Mouse (Mus musculus) v-Abl transformed pro-B cells (cell line): ENCODE measurements around the gene A1bg.

Experiments
- in situ Hi-C, 2 experiments: fragments of 400-800 bp; cut with MboI; formaldehyde crosslinking; loops; one replicate each; pipeline ENCODE4 v1.15.1; 2025; ENCODE audit not compliant: unreplicated experiment in 2 of 2

A1bg gene

DNA sequence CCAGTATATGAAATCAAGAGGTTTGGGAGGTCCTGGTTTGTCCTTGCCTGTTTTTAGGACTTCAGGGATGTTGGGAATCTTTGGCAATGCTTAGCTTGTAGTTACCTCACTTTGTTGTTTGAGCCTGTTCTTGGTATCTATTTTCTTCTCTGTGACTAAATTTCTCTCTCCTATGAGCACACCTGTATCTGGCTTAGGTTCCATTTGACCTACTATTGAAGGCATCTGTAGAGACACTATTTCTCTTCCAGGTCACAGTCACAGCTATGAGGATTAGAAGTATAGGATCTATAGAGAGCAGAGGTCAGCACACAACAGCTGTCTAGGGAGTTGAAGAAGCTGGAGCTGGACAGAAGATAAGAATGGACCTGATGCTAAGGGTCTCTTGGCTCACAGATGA lies at the start of gene A1bg:
TSS of gene A1bg (minus strand) at position 101 of the 400 bp plus-strand sequence.
- in situ Hi-C loops, result no loop called here

- in situ Hi-C loops, result no loop called here
Measured at GRCm38 (mm10) chr15:60968549-60968861, 45.7 kb upstream of the A1bg start.

DNA sequence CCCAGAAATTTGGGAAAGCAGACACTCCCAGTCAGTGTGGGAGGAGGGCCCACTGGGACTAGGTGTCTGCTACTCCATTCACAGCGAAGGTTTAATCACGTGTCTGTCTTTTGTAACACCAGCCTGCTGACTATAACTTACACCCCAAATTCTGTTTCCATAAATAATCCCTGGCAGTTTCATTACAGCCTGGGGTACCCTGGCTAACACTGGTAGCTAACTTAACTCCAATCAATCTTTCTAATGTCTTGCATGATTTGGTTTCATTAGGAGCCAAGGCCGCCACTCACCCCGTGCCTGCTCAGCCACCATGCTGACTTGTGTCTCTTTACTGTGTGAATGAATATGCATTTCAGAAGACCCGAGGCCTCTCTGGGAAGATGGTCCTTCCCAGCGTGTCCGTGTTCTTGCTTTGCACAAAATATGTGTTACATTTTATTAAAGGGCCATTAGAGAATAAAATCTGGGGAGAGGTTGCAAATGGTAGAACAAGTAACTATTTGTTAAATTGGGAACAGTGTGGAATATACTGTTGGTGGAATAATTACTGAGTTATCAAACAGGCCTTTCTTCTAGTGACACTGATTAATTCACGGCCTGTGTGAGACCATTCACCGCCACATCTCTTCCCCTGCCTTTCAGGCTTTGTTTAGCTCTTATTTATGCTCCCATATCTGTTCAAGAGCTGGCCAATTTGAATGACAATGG lies 45.2 kb upstream of the A1bg start:
- in situ Hi-C loops, result no loop called here

GRCm38 (mm10) chr15:60925686-60926085 lies 2.9 kb upstream of the A1bg start:
- in situ Hi-C loops, result no loop called here

DNA sequence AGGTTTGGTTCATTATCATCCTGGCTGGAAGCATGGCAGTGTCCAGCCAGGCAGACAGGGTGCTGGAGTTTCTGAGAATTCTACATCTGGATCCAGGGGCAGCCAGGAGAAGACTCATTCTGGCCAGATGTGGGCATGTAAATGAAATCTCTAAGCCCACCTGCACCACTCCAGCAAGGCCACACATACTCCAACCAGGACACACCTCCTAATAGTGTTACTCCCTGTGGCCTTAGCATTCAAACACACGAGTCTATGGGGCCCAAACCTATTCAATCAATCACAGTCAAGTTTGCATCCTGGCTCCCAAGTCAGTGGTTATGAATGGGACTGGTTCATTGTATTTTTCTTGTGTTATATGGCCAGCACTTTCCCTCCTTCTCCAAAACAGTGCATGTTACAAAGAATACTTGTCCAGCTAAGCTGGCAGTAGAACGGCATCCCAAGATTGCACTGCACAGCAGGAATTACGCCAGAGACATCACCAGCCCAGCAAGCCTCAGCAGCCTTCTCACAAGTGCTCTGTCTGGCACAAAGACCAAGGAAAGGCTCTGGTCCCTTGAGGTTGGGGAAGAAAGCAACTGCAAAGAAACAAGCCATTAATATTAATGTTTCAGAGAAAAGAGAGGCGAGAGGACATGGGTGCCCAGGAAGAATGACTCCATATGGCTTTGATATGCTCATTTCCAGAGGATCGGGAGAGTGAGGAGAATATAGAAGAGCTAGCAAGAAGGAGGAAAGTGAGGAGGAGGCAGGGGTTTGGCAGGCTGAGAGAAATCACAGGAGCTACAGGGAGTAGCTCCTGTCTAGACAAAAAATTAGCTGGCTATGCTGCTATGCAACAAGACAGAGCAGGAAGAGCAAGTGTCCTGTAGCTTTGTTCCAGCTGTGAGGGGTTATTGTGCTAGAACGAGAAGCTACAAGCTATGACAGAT lies 18.8 kb downstream of the A1bg start:
- in situ Hi-C loops, result no loop called here

DNA sequence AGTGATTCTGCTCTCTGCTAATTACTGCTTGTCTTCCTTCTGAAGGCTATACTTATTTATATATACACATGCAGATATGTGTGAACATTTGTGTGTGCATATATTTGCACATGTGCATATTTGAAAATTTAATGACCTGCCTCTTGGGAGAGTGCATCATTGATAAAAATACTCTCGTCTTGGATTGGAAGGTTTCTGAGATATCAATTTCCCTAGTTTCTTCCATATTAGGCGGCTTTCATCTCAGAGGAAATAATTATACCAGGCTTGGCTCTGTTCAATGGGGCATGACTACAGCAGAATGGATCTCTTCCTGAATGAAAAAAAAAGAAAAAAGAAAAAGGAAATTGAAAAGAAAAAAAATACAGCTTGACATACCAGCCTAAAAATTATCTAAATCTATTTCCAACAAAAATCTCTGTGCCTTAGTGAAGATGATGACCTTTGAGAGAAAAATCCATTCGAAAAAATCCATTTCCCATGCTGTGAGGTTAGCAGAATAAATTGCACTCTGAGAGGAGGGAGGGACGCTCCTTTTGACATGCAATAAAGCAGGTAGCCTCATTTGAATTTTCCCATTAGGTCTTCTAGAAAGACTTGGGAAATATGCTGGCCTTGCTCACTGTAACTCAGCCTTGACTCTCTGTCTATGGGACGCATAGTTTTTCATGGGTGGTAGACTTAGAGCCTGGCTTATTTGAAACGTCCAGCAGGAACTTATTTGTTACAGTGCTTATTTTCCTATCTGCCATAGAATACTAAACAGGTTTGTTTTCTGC lies 24.4 kb downstream of the A1bg start:
- in situ Hi-C loops, result no loop called here

DNA sequence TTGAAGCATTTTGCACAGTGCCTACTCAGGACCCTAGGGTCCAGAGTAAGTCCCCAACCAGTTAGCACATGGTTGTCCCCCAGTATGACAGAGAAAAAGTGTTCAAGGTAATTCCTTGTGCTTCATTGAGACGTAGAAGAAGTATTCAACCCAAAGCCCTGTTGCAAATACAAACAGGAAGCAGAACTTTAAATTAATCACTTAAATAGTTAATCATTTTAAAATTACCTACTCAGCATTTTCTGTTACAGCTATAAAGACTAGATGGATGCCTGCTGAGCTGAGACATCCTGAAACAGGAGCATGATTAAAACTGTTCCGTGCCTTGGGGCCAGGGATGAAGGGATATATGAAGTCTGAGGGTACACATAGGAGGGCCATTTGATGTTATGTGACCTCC lies 26.8 kb downstream of the A1bg start:
- in situ Hi-C loops, result no loop called here

- in situ Hi-C loops, result no loop called here
Measured at GRCm38 (mm10) chr15:60892976-60893463, 29.8 kb downstream of the A1bg start.

DNA sequence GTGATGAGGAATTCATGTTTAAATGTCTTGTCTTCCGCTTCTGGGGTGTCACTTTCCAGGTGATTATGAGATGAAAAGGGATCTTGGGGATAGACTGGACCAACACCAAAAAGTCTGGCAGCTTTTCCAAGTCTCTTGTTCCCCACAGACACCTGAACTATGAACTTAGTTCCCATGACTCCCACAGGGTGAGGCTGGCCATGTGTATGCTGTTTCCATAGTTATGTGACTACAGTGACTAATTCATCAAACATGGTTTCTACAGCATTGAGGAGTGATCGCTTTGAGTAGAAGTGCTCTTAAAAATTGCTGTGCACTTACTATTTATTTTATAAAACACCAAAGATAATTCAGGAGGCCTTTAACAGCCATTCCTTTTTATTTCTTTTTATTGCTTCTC lies 34.1 kb downstream of the A1bg start:
- in situ Hi-C loops, result no loop called here

GRCm38 (mm10) chr15:60875721-60876120 lies 47.1 kb downstream of the A1bg start:
- in situ Hi-C loops, result no loop called here

- in situ Hi-C loops, result no loop called here
Measured at GRCm38 (mm10) chr15:60862417-60862816, 60.4 kb downstream of the A1bg start.

- in situ Hi-C loops, result no loop called here
Measured at GRCm38 (mm10) chr15:60855112-60855511, 67.7 kb downstream of the A1bg start.

DNA sequence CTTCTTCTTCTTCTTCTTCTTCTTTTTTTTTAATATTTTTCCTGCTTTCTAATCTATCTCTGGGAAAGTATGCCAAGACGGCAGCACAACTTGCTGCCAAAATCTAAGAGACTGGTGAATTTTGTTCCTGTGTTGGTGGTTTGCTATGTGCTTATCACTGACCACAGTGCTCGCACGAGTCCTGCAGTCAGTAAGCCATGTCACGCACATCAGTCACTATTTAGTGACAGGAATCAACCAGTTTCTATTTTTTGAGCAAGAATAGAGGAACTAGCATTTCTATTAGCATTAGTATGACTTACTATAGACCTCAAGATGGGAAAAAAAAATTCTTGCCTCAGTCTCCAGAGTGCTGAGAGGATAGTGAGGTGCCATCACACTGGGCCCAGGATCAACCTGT lies 68.7 kb downstream of the A1bg start:
- in situ Hi-C loops, result no loop called here

GRCm38 (mm10) chr15:60853231-60853999 lies 69.4 kb downstream of the A1bg start, which contains the start of gene Fam84b:
Gene Fam84b, minus strand, starts transcription at chr15:60853778.
- in situ Hi-C loops, result no loop called here

DNA sequence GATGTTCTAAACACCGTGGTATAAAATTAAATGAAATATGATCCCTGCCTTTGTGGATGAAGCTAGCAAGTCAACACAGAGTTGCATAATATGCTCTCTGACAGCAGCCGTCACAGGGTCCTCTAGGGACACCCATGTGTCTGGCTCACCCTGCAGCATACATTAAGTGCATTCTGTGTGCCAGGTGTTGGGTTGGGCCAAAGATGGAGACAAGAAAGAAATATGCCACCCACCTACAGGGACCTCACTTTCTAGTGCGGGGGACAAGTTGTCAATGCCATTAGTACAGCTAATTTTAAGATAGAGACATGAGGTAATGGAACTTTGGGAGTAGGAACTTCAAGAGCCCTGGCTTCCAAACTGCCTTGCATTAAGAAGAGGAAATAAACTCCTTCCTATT lies 74.2 kb downstream of the A1bg start:
- in situ Hi-C loops, result no loop called here
